Mouse (Mus musculus): ENCODE measurements at regions not wholly inside any gene's neighbourhood (a gene's known extent, or its start where the extent isn't known, plus 50 kb on each side); places are given as distances from the start of the nearest gene placed in this dataset.
A peak's percentile ranks its signal among the peaks of the same experiment; 100 is the strongest.
"Not testable (repeated sequence)": the region's sequence is repeated elsewhere in the genome, so short reads cannot be mapped to it uniquely, and the experiment has no call there.

DNA sequence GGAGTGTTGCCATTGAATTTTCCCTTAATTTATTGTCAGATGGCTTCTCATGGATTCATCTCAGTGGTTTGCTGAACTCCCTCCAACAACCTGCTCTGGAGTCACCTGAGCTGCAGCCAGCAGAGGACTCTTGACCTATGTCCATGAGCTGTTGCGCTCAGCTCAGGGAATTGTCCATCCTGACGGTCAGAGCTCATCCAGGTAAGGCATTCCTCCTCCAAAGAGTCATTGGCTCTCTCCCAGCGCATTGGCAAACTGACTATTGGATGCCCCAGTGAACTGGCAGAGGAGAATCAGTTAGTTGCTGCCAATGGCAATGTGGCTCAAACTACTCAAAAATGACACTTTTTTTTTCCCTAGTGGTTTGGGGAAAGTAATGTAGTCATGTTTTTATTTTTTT, 345.3 kb upstream of the Fign start:
- DNase-seq (ENCODE audit: low spot score in 2 of 2), result no peak

DNA sequence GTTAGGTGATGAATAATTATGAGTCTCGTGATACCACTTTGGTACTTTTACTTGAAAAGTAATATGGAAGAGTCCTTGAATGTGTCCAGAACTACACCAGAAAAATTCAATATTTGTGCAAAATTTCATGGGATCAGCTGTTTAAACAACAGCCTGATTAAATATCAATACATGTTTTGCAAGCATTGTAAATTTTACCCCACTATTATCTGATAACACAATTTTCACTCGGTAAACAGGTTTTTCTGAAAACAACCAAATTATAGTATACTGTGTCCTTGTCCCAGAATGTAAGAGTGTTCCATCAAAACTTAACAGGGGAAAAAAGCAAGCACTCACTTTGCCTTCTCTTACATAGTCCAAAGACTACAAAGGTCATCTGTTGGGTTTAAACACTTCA, 343.1 kb upstream of the Fign start:
- no peak for DNase-seq (ENCODE audit: low spot score in 2 of 2)

DNA sequence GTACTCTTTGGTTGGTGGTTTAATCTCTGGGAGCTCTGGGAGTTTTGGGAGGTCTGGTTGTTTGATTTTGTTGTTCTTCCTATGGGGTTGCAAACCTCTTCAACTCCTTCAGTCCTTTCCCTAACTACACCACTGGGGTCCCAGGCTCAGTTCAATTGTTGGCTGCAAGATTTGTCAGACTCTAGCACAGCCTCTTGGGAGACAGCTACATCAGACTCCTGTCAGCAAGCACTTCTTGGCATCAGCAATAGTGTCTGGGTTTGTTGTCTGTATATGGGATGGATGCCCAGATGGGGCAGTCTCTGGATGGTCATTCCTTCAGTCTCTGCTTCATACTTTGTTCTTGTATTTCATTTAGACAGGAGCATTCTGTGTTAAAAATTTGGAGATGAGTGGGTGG, 319.3 kb upstream of the Fign start:
- not testable (repeated sequence) for DNase-seq (ENCODE audit: low spot score in 2 of 2)

DNA sequence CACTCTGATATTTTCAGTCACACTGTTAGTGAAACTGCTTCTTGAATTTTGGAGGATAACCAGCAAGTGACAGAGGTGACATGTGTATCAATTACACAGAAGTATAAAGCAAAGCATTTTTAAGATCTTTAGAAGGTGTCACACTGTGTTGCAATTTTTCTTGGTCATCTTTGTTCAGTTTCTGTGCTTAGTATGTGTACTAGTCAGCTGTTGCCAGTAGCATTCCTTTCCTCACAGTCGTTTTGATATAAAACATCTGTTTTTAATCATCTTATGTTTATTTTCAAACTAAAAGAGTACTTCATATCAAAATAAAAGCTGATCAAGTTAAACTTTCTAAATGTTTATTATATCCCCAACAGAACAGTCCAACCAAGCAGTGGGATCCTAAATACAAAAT, 316.0 kb upstream of the Fign start:
- DNase-seq (ENCODE audit: low spot score in 2 of 2), result no peak

DNA sequence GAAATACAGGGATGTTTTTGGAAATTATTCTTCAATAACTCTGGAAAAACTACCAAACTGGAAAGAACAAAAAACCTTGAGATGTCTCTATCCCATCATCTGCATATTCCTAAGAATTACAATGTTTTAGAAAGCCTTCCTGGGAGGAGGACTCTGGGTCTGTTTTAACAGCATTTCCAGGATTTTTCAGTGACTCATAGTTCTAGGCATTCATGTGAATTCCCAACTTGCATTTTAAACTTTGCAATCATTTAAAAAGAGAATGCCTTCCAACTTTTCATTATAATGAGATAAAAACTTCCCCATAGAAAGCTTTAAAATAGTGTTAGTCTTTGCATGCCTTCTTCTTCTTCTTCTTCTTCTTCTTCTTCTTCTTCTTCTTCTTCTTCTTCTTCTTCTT, 315.4 kb upstream of the Fign start:
- DNase-seq (ENCODE audit: low spot score in 2 of 2), result no peak

DNA sequence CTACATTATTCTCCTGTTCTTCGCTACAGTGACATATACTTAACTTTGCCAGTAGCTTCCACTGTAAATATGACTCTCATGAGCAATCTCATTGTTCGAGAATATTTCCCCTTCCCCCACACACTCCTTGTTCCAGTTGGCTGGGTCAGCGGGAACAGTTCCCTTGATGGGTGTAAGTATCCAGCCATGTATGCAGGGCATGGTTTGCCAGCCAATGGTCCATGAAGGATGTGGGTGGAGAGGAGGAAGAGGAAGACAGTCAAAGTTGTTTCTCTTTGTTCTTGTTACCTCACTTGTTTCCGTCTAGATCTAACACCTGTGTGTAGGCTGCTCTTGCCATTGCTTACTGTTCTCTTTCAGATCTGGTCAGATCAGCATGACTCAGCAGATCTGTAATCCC, 298.1 kb upstream of the Fign start:
- DNase-seq (ENCODE audit: low spot score in 2 of 2), result no peak

DNA sequence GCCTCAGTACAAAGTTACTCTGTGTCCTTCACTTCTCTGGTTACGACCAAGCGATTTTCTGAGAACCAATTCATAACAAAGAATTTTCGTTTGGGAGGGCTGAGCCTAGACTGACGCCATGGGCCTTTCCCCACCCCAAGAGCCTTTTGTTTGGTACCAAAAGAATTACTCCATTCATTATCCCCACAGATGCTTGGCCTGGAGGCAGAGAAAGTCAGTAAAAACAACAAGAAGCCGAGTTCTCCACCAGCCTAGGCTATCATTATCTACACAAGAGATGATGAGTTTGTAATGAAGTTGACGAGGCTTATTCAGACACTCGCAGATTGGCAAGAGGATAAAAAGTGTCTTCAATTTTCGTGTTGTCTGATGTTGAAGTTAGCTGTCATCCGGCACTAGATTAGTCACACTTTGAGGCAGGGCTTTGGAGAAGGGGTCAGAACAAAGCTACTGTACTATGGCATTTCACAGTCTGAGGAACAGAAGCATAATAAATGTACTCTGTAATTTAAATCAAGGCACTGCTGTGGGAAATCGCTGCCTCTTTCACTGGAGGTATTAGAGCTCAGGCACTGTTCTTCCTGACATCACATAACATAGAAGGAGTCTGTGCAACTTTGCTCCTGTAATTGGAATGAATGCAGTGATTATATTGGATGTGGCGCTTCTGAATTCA, 296.9 kb upstream of the Fign start:
- DNase-seq (ENCODE audit: low spot score in 2 of 2), result no peak

DNA sequence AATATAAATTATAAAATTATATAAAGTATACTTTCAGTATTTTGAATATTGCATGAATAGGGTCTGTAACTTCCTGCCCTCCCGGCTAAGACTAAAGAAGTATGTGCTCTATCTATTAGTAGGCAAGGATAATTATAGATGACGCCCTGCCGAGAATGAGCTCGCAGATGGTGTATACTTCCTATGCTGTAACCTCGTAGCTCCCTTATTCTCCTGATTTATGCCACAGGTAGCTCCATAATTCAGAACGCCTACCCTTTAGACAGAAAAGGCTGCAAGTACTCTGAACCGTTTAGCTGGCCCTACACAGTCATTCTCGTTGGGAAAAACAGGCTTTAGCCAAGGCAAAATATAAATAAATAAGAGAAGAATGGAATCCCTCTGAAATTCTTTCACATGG, 296.4 kb upstream of the Fign start:
- no peak for DNase-seq (ENCODE audit: low spot score in 2 of 2)

DNA sequence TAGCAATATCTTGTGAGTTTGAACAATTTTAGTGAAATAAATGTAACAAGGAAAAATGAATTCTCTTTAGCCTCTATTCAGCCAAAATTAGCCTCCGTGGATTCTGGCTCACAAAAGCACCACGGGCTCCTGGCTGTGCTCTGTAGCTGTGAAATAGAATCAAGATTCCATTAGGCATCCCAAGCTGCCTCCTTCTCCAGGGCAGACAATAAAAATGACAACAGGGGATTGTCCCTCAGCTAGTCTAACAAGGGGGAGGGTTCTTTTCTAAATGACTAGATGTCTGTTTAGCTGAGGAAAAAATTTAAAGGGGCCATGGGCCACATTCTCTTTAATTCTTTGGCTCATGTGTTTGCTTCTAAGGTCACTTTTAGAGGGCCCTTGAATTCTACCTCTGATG, 272.0 kb upstream of the Fign start:
- no peak for DNase-seq (ENCODE audit: low spot score in 2 of 2)

DNA sequence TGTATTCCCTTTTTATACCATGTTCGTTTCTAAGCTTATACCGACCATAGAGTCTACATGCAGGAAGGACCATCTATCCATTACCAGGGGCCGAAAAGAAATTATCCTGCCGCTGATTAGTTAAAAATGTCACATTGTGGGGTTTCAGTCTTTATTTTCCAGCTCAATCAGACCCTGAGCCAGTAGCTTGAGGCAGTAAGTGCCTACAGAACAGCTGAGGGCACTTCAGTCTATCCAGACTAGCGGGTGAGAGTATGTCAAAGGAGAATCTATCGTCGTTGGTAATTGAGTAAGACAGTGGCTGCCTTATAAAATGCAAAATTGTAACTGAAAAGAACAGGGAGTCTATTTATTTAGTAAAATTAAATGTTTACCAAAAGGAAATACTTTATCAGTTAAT, 269.4 kb upstream of the Fign start:
- DNase-seq (ENCODE audit: low spot score in 2 of 2), result no peak

DNA sequence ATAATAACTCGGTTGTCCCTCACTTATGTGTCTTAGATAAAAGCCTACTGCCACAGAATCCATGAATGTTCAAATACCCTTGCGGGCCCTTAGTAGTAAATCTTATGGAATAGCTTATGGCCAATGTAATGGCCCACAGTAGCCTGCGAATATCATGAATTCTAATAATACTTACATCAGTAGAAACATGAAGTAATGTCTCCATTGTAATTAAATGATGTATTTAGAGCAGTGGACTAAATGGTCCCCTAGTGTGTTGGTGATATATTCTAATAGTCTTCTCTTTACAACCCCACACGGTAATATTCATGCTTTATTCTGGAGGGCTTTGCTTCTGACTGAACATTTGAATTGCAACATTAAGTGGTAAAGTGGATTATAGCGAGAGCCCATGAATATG, 268.7 kb upstream of the Fign start:
- DNase-seq (ENCODE audit: low spot score in 2 of 2), result no peak

DNA sequence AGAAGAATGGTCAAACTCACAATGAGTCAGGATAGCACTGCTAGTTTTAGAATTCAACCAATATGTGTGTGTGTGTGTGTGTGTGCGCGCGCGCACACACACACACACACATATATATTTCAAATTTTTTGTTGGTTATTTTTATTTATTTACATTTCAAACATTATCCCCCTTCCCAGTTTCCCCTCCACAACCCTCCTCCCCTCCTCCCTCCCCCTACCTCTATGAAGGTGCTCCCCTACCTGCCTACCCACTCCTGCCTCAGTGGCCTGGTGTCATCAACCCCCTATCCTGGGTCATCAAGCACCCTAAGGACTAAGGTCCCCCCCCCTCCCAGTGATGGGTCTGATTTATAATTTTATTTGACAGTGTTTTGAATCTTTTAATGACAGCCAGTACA, 258.4 kb upstream of the Fign start:
- no peak for DNase-seq (ENCODE audit: low spot score in 2 of 2)

DNA sequence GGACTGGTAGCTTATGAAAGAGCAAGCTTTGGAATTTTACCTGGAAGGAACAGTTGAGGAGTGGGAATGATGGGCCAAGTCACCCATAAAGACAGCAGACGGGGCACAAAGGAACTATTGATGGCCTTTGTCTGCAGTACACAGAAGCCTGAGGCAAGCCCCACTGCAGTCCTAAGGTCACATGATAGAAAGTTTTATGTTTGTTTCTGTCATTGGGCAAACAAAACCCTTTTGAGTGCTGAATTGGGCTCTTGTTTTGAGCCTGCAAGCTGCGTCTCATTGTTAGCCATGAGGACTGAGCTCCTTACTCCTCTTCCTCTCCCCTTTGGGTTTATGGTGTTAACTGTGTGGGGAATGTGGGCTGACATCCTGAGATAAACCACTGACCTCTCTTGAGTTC, 227.7 kb upstream of the Fign start:
- DNase-seq (ENCODE audit: low spot score in 2 of 2), result peak in 1 of 2 experiments; percentile 1

Measured in frontal cortex, postnatal 36 days (tissue).